Mouse (Mus musculus) layer of hippocampus, postnatal 10 days (tissue): ENCODE measurements around the gene Scoc. TPM values are rescaled to one million over a fixed set of nuclear protein-coding genes. Genes with fewer than 3 reads are reported as not detected.

Source experiments
- DNase-seq, 2 experiments: peaks; one replicate each; pipeline ENCODE4 v3.0.0; 2021; ENCODE audit warnings: low spot score in 2 of 2
- total RNA-seq, 2 experiments: library from RNA; stranded (reverse); gene quantifications; 2 replicates each; pipeline ENCODE4 v1.2.3; 2021

The Scoc gene
- total RNA-seq, 2 experiments from 2014 or later: 263 to 293 TPM

DNA sequence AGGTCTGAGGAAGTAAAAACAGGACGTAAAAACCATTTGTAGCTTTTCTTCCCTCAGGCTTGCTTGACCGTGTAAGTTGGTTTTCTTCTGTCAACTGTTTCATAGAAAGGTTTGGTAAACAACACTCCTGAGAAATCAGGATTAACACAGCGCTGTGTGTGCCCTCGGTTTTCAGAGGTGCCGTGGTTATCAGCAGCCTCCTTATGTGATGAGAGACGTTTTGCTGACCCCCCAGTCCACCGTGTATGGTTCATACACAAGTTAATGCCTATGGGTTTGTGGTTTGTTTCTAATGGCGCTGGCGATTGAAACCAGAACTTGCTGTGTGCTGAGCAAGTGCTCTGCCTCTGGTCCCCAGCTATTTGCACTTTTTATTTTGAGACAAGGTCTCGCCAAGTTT, 52.6 kb downstream of the Scoc start:
- DNase-seq: no peak

DNA sequence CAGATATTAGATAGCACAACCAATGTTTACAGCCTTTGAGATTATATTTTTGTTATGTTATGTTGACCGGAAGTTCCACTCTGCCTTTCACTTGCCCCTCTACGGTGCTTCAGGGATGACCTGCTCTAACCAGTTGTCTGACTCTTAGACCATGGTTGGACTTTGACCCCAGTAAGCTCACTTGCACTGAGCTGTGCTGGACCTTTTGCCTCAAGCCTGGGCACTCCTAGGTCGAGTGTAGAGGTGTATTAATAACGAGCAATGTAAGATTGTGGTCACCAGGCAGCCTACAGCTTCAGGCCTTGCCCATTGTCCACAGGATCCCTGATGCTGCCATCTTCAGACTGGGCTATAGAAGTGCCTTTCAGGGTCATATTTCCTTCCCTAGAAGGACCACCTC, 60.5 kb downstream of the Scoc start:
- DNase-seq: no peak

DNA sequence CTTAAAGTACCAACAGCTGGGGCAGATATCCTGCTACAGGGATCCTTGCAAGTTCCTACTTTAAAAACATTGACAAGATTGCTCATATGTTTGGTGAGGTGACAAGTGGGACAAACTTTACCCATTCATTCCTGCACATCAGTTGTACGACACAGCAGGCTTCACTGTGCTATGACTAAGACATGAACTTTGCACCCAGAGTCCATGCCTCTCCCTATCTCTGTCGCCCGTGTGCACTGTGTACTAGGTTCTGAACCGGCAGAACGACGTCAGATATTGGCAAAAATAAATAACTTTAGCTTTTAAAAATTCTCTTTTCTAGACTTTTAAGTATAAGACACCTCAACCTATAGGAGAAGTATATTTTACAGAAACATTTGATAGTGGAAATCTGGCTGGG, 61.5 kb downstream of the Scoc start:
- DNase-seq: no peak

GRCm38 (mm10) chr8:83394325-83394724, 63.9 kb downstream of the Scoc start:
- no peak for DNase-seq

- DNase-seq: no peak
Measured at GRCm38 (mm10) chr8:83392521-83392920, 65.7 kb downstream of the Scoc start.

GRCm38 (mm10) chr8:83390006-83390701, 68.0 kb downstream of the Scoc start:
- no peak for DNase-seq

GRCm38 (mm10) chr8:83389316-83390005, 68.7 kb downstream of the Scoc start, which contains the start of gene Clgn:
Clgn (plus strand) TSS chr8:83389867.
- DNase-seq: peak; percentile 63 to 80

GRCm38 (mm10) chr8:83382850-83383249, 75.3 kb downstream of the Scoc start:
- DNase-seq: no peak

DNA sequence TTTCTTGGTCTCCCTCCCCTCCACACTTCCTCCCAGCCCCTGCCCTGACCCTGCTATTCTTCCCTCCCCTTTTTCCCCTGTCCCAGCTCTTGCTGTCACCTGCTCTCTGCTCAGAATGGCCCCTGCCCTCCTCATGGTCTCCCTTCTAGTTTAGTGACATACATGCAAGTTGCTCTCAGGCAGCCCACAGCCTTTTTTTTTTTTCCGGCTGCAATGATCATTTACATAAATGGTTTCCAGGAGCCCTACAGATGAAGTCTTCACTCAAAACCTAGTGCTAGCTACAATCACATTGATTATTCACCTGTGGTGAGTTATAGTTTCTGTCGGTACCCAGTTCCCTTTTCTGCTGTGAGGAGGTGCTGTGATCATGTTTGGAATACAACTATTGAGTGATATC, 77.2 kb downstream of the Scoc start:
- no peak for DNase-seq

DNA sequence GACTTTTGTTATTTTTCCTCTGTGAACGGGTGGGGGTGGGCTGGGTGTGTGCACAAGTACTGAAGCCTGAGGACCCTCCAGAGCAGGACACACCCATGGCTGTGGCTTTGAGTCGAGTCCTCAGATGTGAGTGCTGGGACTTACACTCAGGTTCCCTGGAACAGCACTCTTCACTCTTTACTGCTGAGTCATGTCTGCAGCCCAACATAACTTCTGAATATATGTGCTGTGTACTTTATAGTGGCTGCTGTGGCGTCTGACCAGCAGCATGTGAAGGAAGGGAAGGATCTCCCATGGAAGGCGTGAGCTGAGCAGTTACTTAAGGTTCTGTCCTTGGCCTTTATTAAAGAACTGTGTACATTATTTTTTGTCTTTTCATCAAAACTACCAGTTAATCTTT, 78.0 kb downstream of the Scoc start:
- no peak for DNase-seq

Other genes with a start within 250 kb of the Scoc start
- not detected for gene Ucp1, start 168.0 kb downstream of the Scoc start, total RNA-seq
- 10 to 100 TPM; 15.1 to 16.0 TPM for gene Elmod2, start 125.9 kb downstream of the Scoc start, total RNA-seq
- not detected for gene Mgat4d, start 109.9 kb downstream of the Scoc start, total RNA-seq
- gene Clgn, start 68.5 kb downstream of the Scoc start, total RNA-seq: 10 to 100 TPM; 10.6 TPM
- not detected for gene Olfr370, start 77.4 kb upstream of the Scoc start, total RNA-seq
- gene Ndufb7, start 108.3 kb upstream of the Scoc start, total RNA-seq: 100 to 1,000 TPM; 161 to 175 TPM
- gene Tecr, start 149.6 kb upstream of the Scoc start, total RNA-seq: 100 to 1,000 TPM; 532 to 604 TPM
- gene Dnajb1, start 149.8 kb upstream of the Scoc start, total RNA-seq: 10 to 100 TPM; 29.4 to 33.5 TPM
- gene Gipc1, start 194.3 kb upstream of the Scoc start, total RNA-seq: 10 to 100 TPM; 65.2 to 77.6 TPM
- 1 to 10 TPM in 1 of 2 experiments, under 1 TPM in 1; 0.32 to 1.0 TPM for gene Ptger1, start 208.3 kb upstream of the Scoc start, total RNA-seq
- 10 to 100 TPM; 65.0 to 73.7 TPM for gene Pkn1, start 240.8 kb upstream of the Scoc start, total RNA-seq